Mouse (Mus musculus) testis, adult 2 months (tissue): ENCODE measurements at regions not wholly inside any gene's neighbourhood (a gene's known extent, or its start where the extent isn't known, plus 50 kb on each side); places are given as distances from the start of the nearest gene placed in this dataset.

Experiments
- H3K27ac ChIP-seq: fragments of 200-500 bp; 2 replicates; pipeline ENCODE4 v1.5.1; 2012; ENCODE audit warnings: low read depth, low read length; ENCODE audit not compliant: control insufficient read depth, insufficient read depth
- H3K27me3 ChIP-seq: fragments of 200-500 bp; 2 replicates; pipeline ENCODE4 v1.6.1; 2012; ENCODE audit warnings: mild to moderate bottlenecking, low read length, moderate library complexity; ENCODE audit not compliant: control insufficient read depth, insufficient read depth
- H3K36me3 ChIP-seq: fragments of 200-500 bp; 2 replicates; pipeline ENCODE4 v1.6.1; 2012; ENCODE audit warnings: mild to moderate bottlenecking, low read length; ENCODE audit not compliant: control insufficient read depth, insufficient read depth
- H3K4me1 ChIP-seq: fragments of 200-500 bp; 2 replicates; pipeline ENCODE4 v1.6.1; 2012; ENCODE audit warnings: low read length; ENCODE audit not compliant: control insufficient read depth, insufficient read depth
- H3K4me3 ChIP-seq: fragments of 200-500 bp; 2 replicates; pipeline ENCODE4 v1.5.1; 2012; ENCODE audit warnings: low read depth, mild to moderate bottlenecking, low read length, moderate library complexity, mixed read lengths; ENCODE audit not compliant: control insufficient read depth
- CTCF ChIP-seq: fragments of 200-500 bp; IDR thresholded peaks from 2 replicates; pipeline ENCODE4 v1.5.1; 2012; ENCODE audit warnings: low read depth, mild to moderate bottlenecking, inconsistent platforms, low read length, moderate library complexity; ENCODE audit not compliant: control insufficient read depth, insufficient read depth, insufficient replicate concordance
- POLR2A ChIP-seq: fragments of 200-500 bp; IDR thresholded peaks from 2 replicates; pipeline ENCODE4 v1.6.1; 2012; ENCODE audit warnings: low read depth, mild to moderate bottlenecking, inconsistent platforms, low read length, moderate library complexity; ENCODE audit not compliant: control insufficient read depth

GRCm38 (mm10) chr1:42258594-42258910 lies 437.0 kb upstream of the Pou3f3 start:
- TF ChIP-seq CTCF (no peak), POLR2A (no peak)
- no peak overlapping the region for H3K27ac ChIP-seq
- peaks cover 2% of the 10 kb centered on the region; the same call in 1 of the 2 replicates for H3K4me1 ChIP-seq

GRCm38 (mm10) chr1:42259216-42259977 lies 436.2 kb upstream of the Pou3f3 start:
- peaks cover 2% of the 10 kb centered on the region; the same call in 1 of the 2 replicates for H3K4me1 ChIP-seq
- H3K4me3 ChIP-seq: no peak overlapping the region
- no peak overlapping the region for H3K27ac ChIP-seq
- no peaks in the 10 kb centered on the region for H3K36me3 ChIP-seq
- H3K27me3 ChIP-seq: no peaks in the 10 kb centered on the region
- TF ChIP-seq POLR2A (no peak), CTCF (no peak)

More at GRCm38 (mm10) chr1:42258594-42258910, 437.0 kb upstream of the Pou3f3 start:
- Histone ChIP-seq H3K27me3 (no peaks in the 10 kb centered on the region), H3K36me3 (no peaks in the 10 kb centered on the region), H3K4me3 (no peak overlapping the region)

GRCm38 (mm10) chr1:42260033-42260925 lies 435.3 kb upstream of the Pou3f3 start:
- TF ChIP-seq CTCF: no peak
- no peak for TF ChIP-seq POLR2A
- Histone ChIP-seq H3K4me3 (no peak overlapping the region), H3K27ac (no peak overlapping the region), H3K27me3 (no peaks in the 10 kb centered on the region), H3K36me3 (no peaks in the 10 kb centered on the region), H3K4me1 (peaks cover 2% of the 10 kb centered on the region; the same call in 1 of the 2 replicates)

- no peaks in the 10 kb centered on the region for H3K36me3 ChIP-seq
- peaks cover 2% of the 10 kb centered on the region; the same call in 1 of the 2 replicates for H3K4me1 ChIP-seq
- no peak overlapping the region for H3K27ac ChIP-seq
- H3K4me3 ChIP-seq: no peak overlapping the region
- no peak for TF ChIP-seq POLR2A
- TF ChIP-seq CTCF: no peak
- H3K27me3 ChIP-seq: no peaks in the 10 kb centered on the region
Observed at GRCm38 (mm10) chr1:42261031-42261430, 434.5 kb upstream of the Pou3f3 start.

- Histone ChIP-seq H3K4me1 (peaks cover 2% of the 10 kb centered on the region; the same call in 1 of the 2 replicates), H3K27me3 (no peaks in the 10 kb centered on the region), H3K27ac (no peak overlapping the region), H3K36me3 (no peaks in the 10 kb centered on the region), H3K4me3 (no peak overlapping the region)
- TF ChIP-seq CTCF (no peak), POLR2A (no peak)
Observed at GRCm38 (mm10) chr1:42261800-42262199, 433.8 kb upstream of the Pou3f3 start.

- H3K36me3 ChIP-seq: no peaks in the 10 kb centered on the region
- no peak overlapping the region for H3K27ac ChIP-seq
- H3K4me3 ChIP-seq: no peak overlapping the region
- H3K4me1 ChIP-seq: peaks cover 2% of the 10 kb centered on the region; the same call in 1 of the 2 replicates
- no peaks in the 10 kb centered on the region for H3K27me3 ChIP-seq
- no peak for TF ChIP-seq CTCF
- no peak for TF ChIP-seq POLR2A
Observed at GRCm38 (mm10) chr1:42262606-42263005, 433.0 kb upstream of the Pou3f3 start.

- H3K4me3 ChIP-seq: no peak overlapping the region
- no peaks in the 10 kb centered on the region for H3K36me3 ChIP-seq
- TF ChIP-seq CTCF (no peak), POLR2A (no peak)
- no peaks in the 10 kb centered on the region for H3K27me3 ChIP-seq
- no peaks in the 10 kb centered on the region; the same call in 1 of the 2 replicates for H3K4me1 ChIP-seq
- H3K27ac ChIP-seq: no peak overlapping the region
Observed at GRCm38 (mm10) chr1:42277130-42277529, 418.4 kb upstream of the Pou3f3 start.
